Mouse (Mus musculus) macrophage (primary cell): ENCODE measurements around the gene Cdkn2aipnl. TPM values are rescaled to one million over a fixed set of nuclear protein-coding genes. Genes with fewer than 3 reads are reported as not detected.

Experiments used
- H3K27ac ChIP-seq: fragments of 350-480 bp; formaldehyde crosslinking; 2 replicates; pipeline ENCODE4 v1.9.0; 2021
- H3K36me3 ChIP-seq: fragments of 350-480 bp; formaldehyde crosslinking; 2 replicates; pipeline ENCODE4 v1.9.0; 2021; ENCODE audit errors: inconsistent target
- H3K4me3 ChIP-seq: fragments of 350-480 bp; formaldehyde crosslinking; 2 replicates; pipeline ENCODE4 v1.9.0; 2021; ENCODE audit errors: inconsistent target
- H3K79me2 ChIP-seq: fragments of 350-480 bp; formaldehyde crosslinking; 2 replicates; pipeline ENCODE4 v1.9.0; 2021; ENCODE audit errors: inconsistent target
- WGBS: methylation state at CpG from one replicate; pipeline ENCODE4 v1.1.7; 2026; ENCODE audit warnings: inconsistent platforms; ENCODE audit not compliant: missing documents; 5-methylcytosine and 5-hydroxymethylcytosine counted together
- polyA plus RNA-seq: library from polyadenylated mRNA; stranded (reverse); fragments of 250-400 nt; gene quantifications from 3 replicates; pipeline ENCODE4 v1.2.4, GENCODE M21; 2018; ENCODE audit warnings: inconsistent platforms
- total RNA-seq, 78 experiments: library from RNA; depleted of rRNA; stranded (reverse); fragments of 250-400 nt; gene quantifications; 1 replicate in 9 of 78; 2 replicates in 24 of 78; 3 replicates in 43 of 78; 4 replicates in 2 of 78; pipeline ENCODE4 v1.2.4; 2018; ENCODE audit warnings: inconsistent platforms in 56 of 78

Cdkn2aipnl gene
- total RNA-seq (2018; cell fraction: chromatin; rRNA removed), result 1 to 10 TPM in 22 of 26 experiments, under 1 TPM in 4; 0.71 to 8.7 (median 3.0) TPM
- total RNA-seq (2018; cell fraction: cytosol; rRNA removed), result 10 to 100 TPM; 17.1 to 39.7 (median 31.0) TPM
- total RNA-seq (2018; cell fraction: nucleus; rRNA removed), result 10 to 100 TPM in 11 of 26 experiments, 1 to 10 TPM in 15; 2.3 to 23.6 (median 9.0) TPM
- 23.7 to 60.3 TPM (median 39.3 TPM) in 3 replicates for polyA plus RNA-seq

- H3K79me2 ChIP-seq, result peaks cover 27% of the 10 kb centered on the region
- H3K4me3 ChIP-seq, result peak within 1 kb of the TSS; percentile 66
- H3K36me3 ChIP-seq, result peaks cover 27% of the 10 kb centered on the region
- under 1% methylated on average over 62 of the region's 63 CpGs for WGBS
- H3K27ac ChIP-seq, result peak within 1 kb of the TSS; percentile 58
These were observed at the start of gene Cdkn2aipnl for GRCm38 (mm10) chr11:51967443-51968401. Gene Cdkn2aipnl (plus strand): TSS chr11:51967661.

GRCm38 (mm10) chr11:51917951-51918350 lies 49.5 kb upstream of the Cdkn2aipnl start:
- 89% methylated on average over 2 of the region's 2 CpGs for WGBS
- H3K79me2 ChIP-seq, result no peaks in the 10 kb centered on the region
- H3K4me3 ChIP-seq, result no peak overlapping the region
- peak overlapping the region; percentile 95 for H3K27ac ChIP-seq
- no peaks in the 10 kb centered on the region for H3K36me3 ChIP-seq

- no peak overlapping the region for H3K27ac ChIP-seq
These were observed 48.9 kb upstream of the Cdkn2aipnl start for GRCm38 (mm10) chr11:51918576-51918975.

GRCm38 (mm10) chr11:51921355-51922125 lies 45.9 kb upstream of the Cdkn2aipnl start:
- H3K27ac ChIP-seq, result peak overlapping the region; percentile 99
- H3K4me3 ChIP-seq, result no peak overlapping the region
- no peaks in the 10 kb centered on the region for H3K79me2 ChIP-seq
- WGBS, result 24% methylated on average over 8 of the region's 8 CpGs
- H3K36me3 ChIP-seq, result no peaks in the 10 kb centered on the region

More at GRCm38 (mm10) chr11:51918576-51918975, 48.9 kb upstream of the Cdkn2aipnl start:
- Histone ChIP-seq H3K36me3 (no peaks in the 10 kb centered on the region), H3K4me3 (no peak overlapping the region), H3K79me2 (no peaks in the 10 kb centered on the region)
- 100% methylated on average over 1 of the region's 2 CpGs for WGBS

GRCm38 (mm10) chr11:51922421-51922841 lies 45.0 kb upstream of the Cdkn2aipnl start:
- H3K4me3 ChIP-seq, result no peak overlapping the region
- H3K36me3 ChIP-seq, result no peaks in the 10 kb centered on the region
- no peaks in the 10 kb centered on the region for H3K79me2 ChIP-seq
- 79% methylated on average over 3 of the region's 3 CpGs for WGBS
- peak overlapping the region; percentile 99 for H3K27ac ChIP-seq

- Histone ChIP-seq H3K4me3 (no peak overlapping the region), H3K27ac (peak overlapping the region; percentile 90), H3K36me3 (no peaks in the 10 kb centered on the region), H3K79me2 (no peaks in the 10 kb centered on the region)
- 1% methylated on average over 6 of the region's 6 CpGs for WGBS
These were observed 41.9 kb upstream of the Cdkn2aipnl start for GRCm38 (mm10) chr11:51925595-51925994.

- H3K36me3 ChIP-seq, result no peaks in the 10 kb centered on the region
- H3K4me3 ChIP-seq, result no peak overlapping the region
- H3K27ac ChIP-seq, result peak overlapping the region; percentile 90
- H3K79me2 ChIP-seq, result no peaks in the 10 kb centered on the region
- WGBS, result 18% methylated on average over 1 of the region's 1 CpGs
These were observed 41.1 kb upstream of the Cdkn2aipnl start for GRCm38 (mm10) chr11:51926385-51926784.

- H3K36me3 ChIP-seq, result no peaks in the 10 kb centered on the region
- no peak overlapping the region for H3K4me3 ChIP-seq
- no peaks in the 10 kb centered on the region for H3K79me2 ChIP-seq
- WGBS, result 4% methylated on average over 2 of the region's 2 CpGs
- H3K27ac ChIP-seq, result peak overlapping the region; percentile 90
These were observed 40.4 kb upstream of the Cdkn2aipnl start for GRCm38 (mm10) chr11:51927106-51927505.

- no peaks in the 10 kb centered on the region for H3K79me2 ChIP-seq
- no peak overlapping the region for H3K4me3 ChIP-seq
- 75% methylated on average over 1 of the region's 1 CpGs for WGBS
- peak overlapping the region; percentile 82 for H3K27ac ChIP-seq
- no peaks in the 10 kb centered on the region for H3K36me3 ChIP-seq
These were observed 36.3 kb upstream of the Cdkn2aipnl start for GRCm38 (mm10) chr11:51931138-51931537.

- no peaks in the 10 kb centered on the region for H3K79me2 ChIP-seq
- no peaks in the 10 kb centered on the region for H3K36me3 ChIP-seq
- H3K4me3 ChIP-seq, result no peak overlapping the region
- WGBS, result 3% methylated on average over 9 of the region's 9 CpGs
- peak overlapping the region; percentile 82 for H3K27ac ChIP-seq
These were observed 35.7 kb upstream of the Cdkn2aipnl start for GRCm38 (mm10) chr11:51931790-51932189.

- no peaks in the 10 kb centered on the region for H3K79me2 ChIP-seq
- no peak overlapping the region for H3K27ac ChIP-seq
- WGBS, result 93% methylated on average over 3 of the region's 3 CpGs
- H3K4me3 ChIP-seq, result no peak overlapping the region
- H3K36me3 ChIP-seq, result no peaks in the 10 kb centered on the region
These were observed 33.2 kb upstream of the Cdkn2aipnl start for GRCm38 (mm10) chr11:51934230-51934629.

GRCm38 (mm10) chr11:51935636-51936434 lies 31.6 kb upstream of the Cdkn2aipnl start:
- H3K36me3 ChIP-seq, result no peaks in the 10 kb centered on the region
- no peak overlapping the region for H3K4me3 ChIP-seq
- no peak overlapping the region for H3K27ac ChIP-seq
- 60% methylated on average over 5 of the region's 5 CpGs for WGBS
- H3K79me2 ChIP-seq, result no peaks in the 10 kb centered on the region

- Histone ChIP-seq H3K36me3 (no peaks in the 10 kb centered on the region), H3K79me2 (no peaks in the 10 kb centered on the region), H3K4me3 (no peak overlapping the region), H3K27ac (no peak overlapping the region)
- 96% methylated on average over 6 of the region's 6 CpGs for WGBS
These were observed 30.1 kb upstream of the Cdkn2aipnl start for GRCm38 (mm10) chr11:51937361-51937781.
